Mouse (Mus musculus) gastrocnemius, postnatal 14 days (tissue): ENCODE measurements at regions not wholly inside any gene's neighbourhood (a gene's known extent, or its start where the extent isn't known, plus 50 kb on each side); places are given as distances from the start of the nearest gene placed in this dataset.

Experiments
- DNase-seq: peaks from one replicate; pipeline ENCODE4 v3.0.0; 2021; ENCODE audit warnings: mixed read lengths
- intact Hi-C: fragments of 180-260 bp; cut with DNase I; formaldehyde crosslinking; loops from one replicate; pipeline ENCODE4 v1.15.1; 2025; ENCODE audit warnings: low total_unique reads

DNA sequence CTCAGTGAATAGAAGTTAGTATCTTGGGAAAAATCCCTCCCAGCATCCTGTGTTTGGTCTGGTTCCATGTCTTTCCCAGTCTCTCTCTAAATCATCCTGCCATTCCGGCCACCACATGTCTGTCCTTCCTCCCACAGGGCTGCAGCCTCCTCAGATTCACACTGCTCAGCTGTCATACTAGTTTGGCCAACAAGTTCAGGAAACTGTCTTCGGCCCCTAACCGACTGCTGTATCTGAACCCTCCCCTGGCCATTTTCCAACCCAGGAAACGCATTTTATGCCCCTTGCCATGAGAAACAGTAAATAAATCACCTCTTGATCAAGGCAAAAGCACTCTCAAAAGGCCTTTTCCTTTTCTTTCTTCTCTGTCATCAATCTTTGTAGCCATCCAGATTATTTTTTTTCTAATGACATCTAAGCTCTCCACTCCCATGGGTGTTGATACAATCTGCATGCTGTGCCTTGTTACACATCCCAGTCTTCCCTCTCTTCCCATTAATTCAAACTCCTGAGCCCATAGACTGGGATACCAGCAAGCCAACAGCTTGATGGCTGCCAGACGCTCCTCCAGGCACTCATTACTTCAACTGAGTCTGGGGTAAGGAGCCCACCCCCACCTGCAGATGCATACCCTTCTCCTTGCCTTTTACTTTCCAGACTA lies 467.3 kb upstream of the Adamts9 start:
- DNase-seq = no peak
- intact Hi-C loops = no loop called here

- intact Hi-C loops = no loop called here
Observed at GRCm38 (mm10) chr6:93398551-93398950, 455.3 kb upstream of the Adamts9 start.

DNA sequence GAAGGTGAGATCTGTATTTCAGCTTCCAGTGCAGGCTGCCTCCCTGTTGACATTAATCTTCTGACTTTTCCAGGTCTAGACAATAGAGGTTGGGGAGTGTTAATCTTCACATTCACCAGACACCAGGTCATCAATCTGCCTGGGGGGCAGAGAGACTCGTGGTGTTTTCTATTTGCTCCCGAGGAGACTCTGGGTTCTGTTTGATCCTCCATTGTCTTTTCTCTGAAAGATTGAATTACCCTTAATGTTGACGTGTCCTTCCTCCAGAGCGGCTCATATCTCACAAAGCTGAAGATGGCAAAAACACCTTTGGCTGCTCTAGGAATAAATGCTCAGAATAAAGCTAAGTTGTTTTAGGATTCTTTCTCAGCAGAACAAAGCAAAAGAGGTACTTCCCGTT lies 453.8 kb upstream of the Adamts9 start:
- intact Hi-C loops = no loop called here

More at GRCm38 (mm10) chr6:93398551-93398950, 455.3 kb upstream of the Adamts9 start:
- no peak for DNase-seq

GRCm38 (mm10) chr6:93395952-93396351 lies 452.7 kb upstream of the Adamts9 start:
- intact Hi-C loops = no loop called here
- DNase-seq = no peak

More for the DNA sequence above, 453.8 kb upstream of the Adamts9 start:
- no peak for DNase-seq

DNA sequence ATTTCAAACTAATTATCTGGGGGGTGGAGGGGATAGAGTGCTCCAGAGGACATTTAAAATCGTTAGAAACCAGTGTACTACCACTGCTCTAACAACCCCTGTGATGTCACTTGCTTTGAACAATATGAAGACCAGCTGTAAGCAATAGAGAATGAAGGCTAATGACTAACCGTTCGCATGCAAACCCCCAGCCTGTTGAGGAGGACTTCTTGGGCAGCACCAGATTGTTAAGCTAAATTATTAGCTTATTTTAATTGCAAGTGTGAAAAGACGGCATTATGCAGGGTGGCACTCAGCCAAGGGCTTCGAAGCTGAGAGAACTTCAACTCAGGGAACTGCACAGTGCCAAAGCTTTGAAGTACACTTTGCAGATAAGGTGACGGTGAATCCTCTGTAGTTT lies 452.0 kb upstream of the Adamts9 start:
- intact Hi-C loops = no loop called here
- DNase-seq = no peak

DNA sequence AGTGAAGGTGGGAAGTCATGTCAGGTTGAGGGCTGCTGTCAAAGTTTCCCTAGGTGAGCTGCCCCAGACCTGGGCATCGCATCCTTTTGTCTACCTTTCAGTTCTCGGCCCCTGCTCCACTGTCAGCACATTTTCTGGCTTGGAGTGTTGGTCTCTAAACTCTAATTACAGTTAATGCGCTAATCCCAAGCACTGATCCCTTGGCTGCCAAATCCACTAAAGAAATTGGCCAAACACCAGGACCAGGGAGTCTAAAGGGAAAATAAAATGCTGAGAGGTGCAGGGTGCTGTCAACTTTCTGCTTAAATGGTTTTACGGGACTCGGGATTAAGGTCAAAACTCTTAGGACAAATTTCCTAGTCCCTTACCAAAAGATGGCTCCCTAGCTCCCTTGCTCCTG lies 450.3 kb upstream of the Adamts9 start:
- intact Hi-C loops = no loop called here
- no peak for DNase-seq

DNA sequence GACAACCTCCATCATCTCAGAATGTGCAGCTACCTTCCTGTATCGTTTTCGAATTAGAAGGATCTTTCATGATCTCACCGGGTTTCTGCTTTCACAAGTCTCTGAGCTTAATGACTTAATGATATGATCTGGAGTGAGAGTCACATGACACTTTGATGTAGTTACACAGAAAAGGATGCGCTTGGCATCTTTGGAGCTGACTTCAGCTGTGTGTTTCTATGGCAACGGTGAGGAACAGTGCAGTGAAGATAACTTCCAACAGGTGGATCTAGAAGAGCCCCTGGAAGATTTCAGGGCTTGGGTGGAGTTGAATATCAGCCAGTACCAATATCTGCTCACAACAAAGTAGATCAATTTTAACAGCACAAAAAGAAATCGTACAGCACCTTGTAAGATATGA lies 449.1 kb upstream of the Adamts9 start:
- no peak for DNase-seq
- intact Hi-C loops = no loop called here

GRCm38 (mm10) chr6:93391166-93391565 lies 447.9 kb upstream of the Adamts9 start:
- no peak for DNase-seq
- intact Hi-C loops = no loop called here

GRCm38 (mm10) chr6:93371341-93371740 lies 428.0 kb upstream of the Adamts9 start:
- DNase-seq = no peak
- intact Hi-C loops = no loop called here

DNA sequence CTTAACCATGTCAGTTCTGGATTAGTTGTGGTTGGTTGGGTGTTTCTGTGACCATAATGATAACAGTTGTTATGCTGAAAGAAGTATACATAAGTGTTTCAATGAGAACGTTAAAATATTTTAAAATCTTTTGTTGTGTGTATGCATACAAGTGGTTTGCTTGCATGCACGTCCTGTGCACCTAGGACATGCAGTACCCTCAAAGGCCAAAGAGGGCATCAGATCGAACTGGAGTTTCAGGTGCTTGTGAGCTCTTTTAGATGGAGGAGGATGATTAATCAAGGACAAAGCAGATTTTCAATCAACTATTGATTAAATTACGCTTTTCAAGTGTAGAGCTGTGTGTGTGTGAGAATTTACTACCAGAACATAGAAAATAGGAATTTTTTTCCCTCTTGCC lies 420.6 kb upstream of the Adamts9 start:
- intact Hi-C loops = no loop called here

GRCm38 (mm10) chr6:93353353-93354125 lies 410.2 kb upstream of the Adamts9 start:
- intact Hi-C loops = no loop called here
- DNase-seq = no peak

More for the DNA sequence above, 420.6 kb upstream of the Adamts9 start:
- DNase-seq = no peak

DNA sequence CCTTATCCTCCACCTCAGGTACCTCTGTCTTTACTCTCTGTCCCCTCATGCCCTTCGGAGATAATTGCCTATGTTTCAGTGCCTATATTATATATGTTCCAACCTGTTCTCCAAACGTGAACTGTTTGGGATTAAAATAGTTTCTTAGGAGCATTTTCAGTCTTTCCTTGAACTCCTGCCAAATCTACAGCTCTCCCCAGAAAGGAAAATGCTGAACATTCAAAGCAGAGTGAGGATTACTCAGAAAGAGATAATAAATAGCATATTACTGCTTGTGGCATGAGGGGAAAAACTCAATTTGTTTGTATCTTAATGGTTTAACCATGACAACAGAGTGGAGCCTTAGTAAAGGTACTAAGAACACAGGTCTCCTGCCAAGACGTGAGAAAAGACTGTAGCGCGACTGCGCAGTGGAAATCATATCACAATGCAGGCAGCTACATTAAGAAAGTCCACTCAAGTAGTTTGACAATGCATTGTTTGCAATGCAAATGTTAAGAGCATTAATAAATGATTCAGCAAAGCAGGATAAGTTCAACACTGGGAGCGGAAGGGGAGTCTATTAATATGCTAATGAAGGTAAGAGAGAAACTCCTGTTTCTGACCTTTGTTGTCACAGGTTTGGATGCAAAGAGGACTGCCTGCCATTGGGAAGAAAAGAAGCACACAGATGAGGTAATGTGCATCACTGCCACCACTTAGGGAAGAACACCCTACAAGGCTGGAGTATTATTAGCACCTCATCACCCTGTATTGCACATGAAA lies 406.8 kb upstream of the Adamts9 start:
- intact Hi-C loops = no loop called here
- DNase-seq = no peak

DNA sequence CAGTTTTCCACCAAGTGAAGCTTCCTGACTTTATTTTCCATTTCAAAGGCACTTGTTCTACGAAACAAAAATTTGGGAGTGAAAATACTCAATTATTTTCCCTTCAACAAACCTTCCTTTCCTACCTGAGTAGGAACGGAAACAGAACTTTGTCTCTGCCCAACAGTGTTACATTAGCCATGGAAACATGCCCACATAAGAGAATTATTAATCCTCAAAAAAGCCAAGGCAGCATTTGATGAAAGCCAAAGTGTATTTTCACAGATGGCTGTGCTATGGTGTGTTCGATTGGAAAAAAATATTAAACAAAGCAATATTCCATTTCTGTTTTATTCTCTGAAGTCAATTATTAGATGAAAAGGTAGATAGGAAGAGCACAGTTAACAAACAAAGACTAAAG lies 404.8 kb upstream of the Adamts9 start:
- intact Hi-C loops = no loop called here

DNA sequence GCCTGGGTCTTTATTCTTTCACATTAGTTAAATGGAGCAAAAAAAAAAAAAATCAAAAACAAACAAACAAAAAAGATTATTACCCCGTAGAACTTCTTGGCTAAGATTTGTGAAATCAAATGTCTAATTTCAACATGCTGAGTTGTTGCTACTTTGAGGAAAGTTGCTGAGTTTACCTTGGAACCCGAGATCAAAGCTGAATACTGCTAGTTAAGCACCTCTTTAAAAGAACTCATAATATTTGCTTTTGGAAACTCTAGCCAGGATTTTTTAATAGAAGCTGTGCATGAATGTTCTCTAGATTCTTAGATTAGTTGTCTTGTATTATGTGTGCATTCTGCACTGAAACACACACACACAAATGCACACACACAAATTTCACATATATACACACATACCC lies 385.4 kb upstream of the Adamts9 start:
- intact Hi-C loops = no loop called here
- no peak for DNase-seq

More for the DNA sequence above, 404.8 kb upstream of the Adamts9 start:
- DNase-seq = no peak

GRCm38 (mm10) chr6:93327930-93328329 lies 384.6 kb upstream of the Adamts9 start:
- DNase-seq = no peak
- intact Hi-C loops = no loop called here

GRCm38 (mm10) chr6:93323881-93324280 lies 380.6 kb upstream of the Adamts9 start:
- no peak for DNase-seq
- intact Hi-C loops = no loop called here

- no peak for DNase-seq
- intact Hi-C loops = no loop called here
Observed at GRCm38 (mm10) chr6:93314625-93315024, 371.3 kb upstream of the Adamts9 start.

- intact Hi-C loops = no loop called here
- no peak for DNase-seq
Observed at GRCm38 (mm10) chr6:93305176-93305575, 361.9 kb upstream of the Adamts9 start.

DNA sequence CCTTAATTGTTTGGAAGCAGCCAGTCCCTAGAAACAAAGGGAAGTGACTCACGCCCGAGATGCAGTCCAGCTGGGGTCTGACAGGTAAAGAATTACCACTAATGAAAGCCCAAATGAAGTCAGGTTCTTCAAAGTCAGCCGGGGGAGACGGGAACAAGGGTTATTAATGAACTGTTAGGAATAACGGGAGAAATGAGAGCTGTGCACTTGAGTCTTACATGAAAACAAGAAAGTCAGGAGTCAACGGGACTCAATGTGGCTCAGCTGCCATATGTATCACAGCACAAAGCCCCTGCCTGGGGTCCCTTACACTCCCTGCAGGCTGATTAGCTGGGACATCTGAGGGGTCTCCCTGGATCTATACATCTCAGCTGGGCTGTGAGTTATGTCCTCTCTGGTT lies 354.7 kb upstream of the Adamts9 start:
- intact Hi-C loops = no loop called here
- no peak for DNase-seq

DNA sequence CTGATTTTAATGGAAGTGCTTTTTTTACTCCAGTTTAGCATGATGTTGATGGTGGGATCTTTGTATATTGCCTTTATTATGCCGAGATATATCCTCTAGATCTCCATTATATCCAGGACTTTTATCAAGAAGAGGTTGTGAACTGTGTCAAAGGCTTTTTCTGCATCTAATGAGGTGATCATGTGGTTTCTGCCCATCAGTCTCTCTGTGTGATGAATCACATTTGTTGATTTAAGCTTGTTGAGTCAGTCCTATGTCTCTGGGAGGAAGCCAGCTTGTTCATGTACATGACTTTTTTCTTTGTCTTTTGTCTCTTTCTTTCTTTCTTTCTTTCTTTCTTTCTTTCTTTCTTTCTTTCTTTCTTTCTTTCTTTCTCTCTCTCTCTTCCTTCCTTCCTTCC lies 348.4 kb upstream of the Adamts9 start:
- intact Hi-C loops = no loop called here
- DNase-seq = no peak

- intact Hi-C loops = no loop called here
- no peak for DNase-seq
Observed at GRCm38 (mm10) chr6:93288421-93288820, 345.1 kb upstream of the Adamts9 start.
